Mouse (Mus musculus) kidney, embryonic 16.5 days (tissue): ENCODE measurements around the gene Spem1. TPM values are rescaled to one million over a fixed set of nuclear protein-coding genes. Genes with fewer than 3 reads are reported as not detected.
A peak's percentile ranks its signal among the peaks of the same experiment; 100 is the strongest.
"Not testable (repeated sequence)": the region's sequence is repeated elsewhere in the genome, so short reads cannot be mapped to it uniquely, and the experiment has no call there.

Experiments
- ATAC-seq: fragments of 200-750 bp; cut with Nextera tagmentation; 2 replicates; pipeline ENCODE4 v1.8.0; 2017; ENCODE audit warnings: moderate TSS enrichment; ENCODE audit not compliant: low FRiP score, low TSS enrichment
- H3K27ac ChIP-seq: fragments of 300-500 bp; sonication (generic); 2 replicates; pipeline ENCODE4 v1.5.1; 2014; ENCODE audit warnings: low read length
- H3K27me3 ChIP-seq: fragments of 300-500 bp; sonication (generic); 2 replicates; pipeline ENCODE4 v1.6.1; 2014; ENCODE audit warnings: low read length, control low read depth, mixed read lengths; ENCODE audit not compliant: insufficient read depth
- H3K36me3 ChIP-seq: fragments of 300-500 bp; sonication (generic); 2 replicates; pipeline ENCODE4 v1.6.1; 2014; ENCODE audit warnings: low read length, control low read depth, mixed read lengths; ENCODE audit not compliant: insufficient read depth
- H3K4me1 ChIP-seq: fragments of 300-500 bp; sonication (generic); 2 replicates; pipeline ENCODE4 v1.6.1; 2014; ENCODE audit warnings: low read length, control low read depth, mixed read lengths; ENCODE audit not compliant: insufficient read depth
- H3K4me2 ChIP-seq: fragments of 300-500 bp; sonication (generic); replicated peaks from 2 replicates; pipeline ENCODE4 v1.6.1; 2014; ENCODE audit warnings: low read depth, low read length
- H3K4me3 ChIP-seq: fragments of 300-500 bp; sonication (generic); 2 replicates; pipeline ENCODE4 v1.5.1; 2014; ENCODE audit warnings: mild to moderate bottlenecking, low read length
- H3K9ac ChIP-seq: fragments of 300-500 bp; sonication (generic); replicated peaks from 2 replicates; pipeline ENCODE4 v1.6.1; 2014; ENCODE audit warnings: low read length
- H3K9me3 ChIP-seq: fragments of 300-500 bp; sonication (generic); 2 replicates; pipeline ENCODE4 v1.6.1; 2016; ENCODE audit warnings: low read length, control low read depth
- WGBS: fragments of 180-500 bp; shearing (Covaris S2); extraction: QIAGEN DNeasy Blood & Tissue Kit; methylation state at CpG from one replicate; pipeline ENCODE4 v1.1.7; 2014; 5-methylcytosine and 5-hydroxymethylcytosine counted together
- polyA plus RNA-seq: library from polyadenylated mRNA; unstranded; fragments of >200 nt; fragmentation: Nextera tagmentation; extraction: Ambion mirVana; gene quantifications from 2 replicates; pipeline ENCODE4 v1.2.1, GENCODE M21; 2015

Spem1 gene
- polyA plus RNA-seq, result 0.15 and 0.28 TPM in 2 replicates

DNA sequence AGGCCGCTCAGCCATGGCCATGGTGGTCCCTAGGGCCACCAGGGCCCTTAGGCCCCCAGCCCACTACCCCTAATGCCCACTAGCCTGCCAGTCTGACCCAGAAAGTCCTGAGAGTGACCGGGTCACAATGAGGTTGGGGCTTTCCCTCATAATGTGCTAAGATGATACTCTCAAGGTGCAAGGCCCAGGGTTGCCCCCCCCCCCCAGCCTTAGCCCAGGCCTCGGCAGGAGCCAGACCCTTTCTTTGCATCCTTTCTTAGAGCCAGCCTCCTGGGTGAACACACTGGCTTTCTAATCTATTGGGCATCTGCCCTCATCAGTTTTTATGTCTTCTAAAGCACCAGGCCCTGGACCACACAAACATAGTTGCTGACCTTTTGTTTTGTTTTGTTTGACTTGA is at the start of gene Spem1:
TSS of gene Spem1 (minus strand) at position 101 of the 400 bp plus-strand sequence.
- no peak within 1 kb of the TSS for H3K4me2 ChIP-seq
- no peak within 1 kb of the TSS for H3K4me3 ChIP-seq
- 81% methylated on average over 3 of the region's 3 CpGs for WGBS
- H3K27me3 ChIP-seq, result no peaks in the 10 kb centered on the region
- H3K36me3 ChIP-seq, result peaks cover 16% of the 10 kb centered on the region
- H3K4me1 ChIP-seq, result no peaks in the 10 kb centered on the region
- H3K9me3 ChIP-seq, result peaks cover 9% of the 10 kb centered on the region; the same call in 1 of the 2 replicates
- no peak within 1 kb of the TSS for H3K9ac ChIP-seq
- H3K27ac ChIP-seq, result no peak within 1 kb of the TSS
- no peak for ATAC-seq

DNA sequence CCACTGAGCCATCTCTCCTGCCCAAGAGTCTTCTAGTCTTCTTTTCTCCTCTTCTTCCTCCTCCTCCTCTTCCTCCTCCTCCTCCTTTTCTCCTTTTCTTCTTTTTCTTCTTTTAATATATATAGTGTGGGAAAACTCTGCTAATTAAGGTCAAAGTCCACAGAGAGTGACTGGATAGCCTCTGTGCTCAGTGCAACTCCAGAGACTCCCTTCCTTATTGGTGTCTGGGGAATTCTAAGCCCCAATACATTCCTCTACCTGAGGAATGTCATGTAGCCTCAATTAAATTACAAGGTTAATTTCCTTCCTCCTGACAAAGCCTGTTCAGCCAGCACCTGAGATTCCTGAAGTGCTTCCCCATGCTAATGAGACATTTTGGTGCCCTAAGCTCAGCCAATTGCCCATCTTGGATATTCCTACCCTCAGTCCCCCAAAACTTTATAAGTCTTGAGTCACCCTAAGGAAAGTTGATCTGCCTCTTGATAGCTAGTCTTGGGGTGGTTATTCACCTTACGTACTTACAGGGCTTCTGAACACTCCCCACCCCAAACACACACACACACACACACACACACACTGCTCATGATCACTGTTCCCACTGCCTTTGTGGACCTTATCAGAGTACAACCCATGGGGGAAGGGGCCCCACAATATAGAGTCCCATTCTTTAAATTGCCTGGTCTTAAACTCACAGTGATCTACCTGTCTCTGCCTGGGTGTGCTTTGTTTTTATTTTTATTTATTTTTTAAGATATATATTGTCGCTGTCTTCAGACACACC is 48.5 kb upstream of the Spem1 start:
- H3K9me3 ChIP-seq, result no peaks in the 10 kb centered on the region
- H3K4me1 ChIP-seq, result no peaks in the 10 kb centered on the region
- 91% methylated on average over 2 of the region's 2 CpGs for WGBS
- H3K4me3 ChIP-seq, result no peak overlapping the region
- H3K27ac ChIP-seq, result no peak overlapping the region
- no peak for ATAC-seq
- H3K36me3 ChIP-seq, result no peaks in the 10 kb centered on the region
- no peak overlapping the region for H3K4me2 ChIP-seq
- no peaks in the 10 kb centered on the region for H3K27me3 ChIP-seq
- no peak overlapping the region for H3K9ac ChIP-seq

- Histone ChIP-seq H3K27ac (no peak overlapping the region), H3K9ac (no peak overlapping the region), H3K4me1 (no peaks in the 10 kb centered on the region), H3K4me2 (no peak overlapping the region), H3K27me3 (no peaks in the 10 kb centered on the region), H3K36me3 (no peaks in the 10 kb centered on the region), H3K9me3 (no peaks in the 10 kb centered on the region), H3K4me3 (no peak overlapping the region)
- no peak for ATAC-seq
- 76% methylated on average over 9 of the region's 9 CpGs for WGBS
These were observed 45.4 kb upstream of the Spem1 start for GRCm38 (mm10) chr11:69867335-69867734.

DNA sequence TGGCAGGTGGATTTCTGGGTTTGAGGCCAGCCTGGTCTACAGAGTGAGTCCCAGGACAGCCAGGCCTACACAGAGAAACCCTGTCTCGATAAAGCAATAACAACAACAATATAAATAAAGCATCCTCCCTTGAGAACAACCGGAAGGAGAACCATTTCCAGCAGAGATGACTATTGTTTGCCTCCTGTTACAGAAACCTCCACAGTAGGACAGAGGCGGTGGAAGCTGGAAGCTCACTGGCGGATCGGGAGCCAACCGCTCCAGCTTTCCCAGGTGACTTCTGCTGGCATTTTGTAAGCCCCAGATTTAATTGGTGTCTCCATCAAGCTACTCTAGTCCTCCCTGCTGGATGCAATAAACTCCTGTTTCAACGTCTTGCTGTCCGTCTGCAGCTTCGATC is 43.6 kb upstream of the Spem1 start:
- WGBS, result 81% methylated on average over 9 of the region's 9 CpGs
- Histone ChIP-seq H3K4me2 (no peak overlapping the region), H3K36me3 (no peaks in the 10 kb centered on the region), H3K9ac (no peak overlapping the region), H3K9me3 (no peaks in the 10 kb centered on the region), H3K4me1 (no peaks in the 10 kb centered on the region), H3K27me3 (no peaks in the 10 kb centered on the region), H3K4me3 (no peak overlapping the region), H3K27ac (no peak overlapping the region)
- ATAC-seq, result no peak

DNA sequence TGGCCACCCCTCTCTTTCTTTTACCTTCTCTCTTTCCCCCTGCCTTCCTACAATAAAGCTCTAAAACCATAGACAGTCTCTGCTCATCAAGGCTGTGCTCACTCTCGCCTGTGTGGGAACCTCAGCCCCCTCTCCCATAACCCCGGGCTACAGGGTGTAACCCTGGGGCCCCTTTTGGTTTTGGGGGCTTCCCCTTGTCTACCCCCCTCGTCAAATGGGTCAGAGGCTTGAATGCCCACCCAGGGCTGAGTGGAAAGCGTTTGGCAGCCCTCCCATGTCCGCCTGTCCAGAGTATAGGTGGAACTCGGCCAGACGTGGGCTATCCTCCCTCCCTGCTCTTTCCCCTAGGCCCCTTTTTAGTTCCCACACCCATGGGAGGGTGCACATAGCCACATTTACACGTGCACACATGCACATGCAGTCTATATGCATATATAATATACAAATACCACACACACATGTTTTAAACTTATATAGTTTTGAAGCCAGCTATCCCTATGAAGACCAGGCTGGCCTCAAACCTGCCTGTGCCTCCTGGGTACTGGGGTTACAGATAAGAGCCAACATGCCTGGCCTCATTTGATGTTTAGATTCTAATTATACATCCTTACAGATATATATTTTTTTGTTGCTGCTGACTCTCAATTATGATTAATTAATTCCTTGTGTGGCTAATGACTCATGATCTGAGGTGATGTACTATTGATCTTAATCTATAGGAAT is 42.3 kb upstream of the Spem1 start:
- 31% methylated on average over 8 of the region's 8 CpGs for WGBS
- ATAC-seq, result no peak
- Histone ChIP-seq H3K9ac (no peak overlapping the region), H3K9me3 (no peaks in the 10 kb centered on the region), H3K27me3 (no peaks in the 10 kb centered on the region), H3K4me2 (no peak overlapping the region), H3K4me3 (no peak overlapping the region), H3K36me3 (no peaks in the 10 kb centered on the region), H3K27ac (no peak overlapping the region), H3K4me1 (no peaks in the 10 kb centered on the region)

DNA sequence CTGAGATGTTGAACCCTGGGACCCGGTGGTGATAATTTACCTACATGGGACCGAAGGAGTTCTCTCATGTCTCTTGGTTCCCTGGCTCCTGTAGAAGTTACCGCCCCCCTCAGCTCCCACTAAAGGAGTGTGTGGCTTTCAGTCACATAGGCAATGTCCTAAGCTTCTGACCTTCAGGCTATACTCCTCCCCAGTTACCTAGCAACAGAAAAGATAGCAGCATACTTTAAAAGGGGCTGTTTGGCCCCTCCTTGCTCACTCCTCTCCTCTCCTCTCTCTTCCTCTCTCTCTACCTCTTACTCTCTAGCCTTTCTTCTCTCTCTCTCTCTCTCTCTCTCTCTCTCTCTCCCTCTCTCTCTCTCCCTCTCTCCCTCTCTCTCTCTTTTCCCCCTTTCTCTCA is 41.7 kb upstream of the Spem1 start:
- H3K9ac ChIP-seq, ATAC-seq, H3K4me2 ChIP-seq, H3K9me3 ChIP-seq, H3K27ac ChIP-seq, H3K36me3 ChIP-seq, H3K4me3 ChIP-seq, H3K4me1 ChIP-seq, H3K27me3 ChIP-seq: not testable (repeated sequence)
- WGBS, result 39% methylated on average over 3 of the region's 3 CpGs

GRCm38 (mm10) chr11:69858113-69858998 is 36.4 kb upstream of the Spem1 start, which contains the start of gene Tnk1:
Gene Tnk1, minus strand, starts transcription at chr11:69858730.
- H3K27ac ChIP-seq, result peak within 1 kb of the TSS; percentile 58; the same call in 1 of the 2 replicates

GRCm38 (mm10) chr11:69855347-69855746 is 33.4 kb upstream of the Spem1 start:
- Histone ChIP-seq H3K36me3 (peaks cover 20% of the 10 kb centered on the region), H3K4me1 (peaks cover 4% of the 10 kb centered on the region; the same call in 1 of the 2 replicates), H3K9ac (no peak overlapping the region), H3K4me2 (peak overlapping the region; percentile 29; the same call in 1 of the 2 replicates), H3K27ac (no peak overlapping the region), H3K9me3 (no peaks in the 10 kb centered on the region), H3K27me3 (peaks cover 15% of the 10 kb centered on the region), H3K4me3 (no peak overlapping the region)
- 23% methylated on average over 16 of the region's 16 CpGs for WGBS
- ATAC-seq, result peak; percentile 41; the same call in 1 of the 2 replicates

More at GRCm38 (mm10) chr11:69858113-69858998, 36.4 kb upstream of the Spem1 start, which contains the start of gene Tnk1:
- no peaks in the 10 kb centered on the region for H3K36me3 ChIP-seq
- H3K9ac ChIP-seq, result peak within 1 kb of the TSS; percentile 68
- WGBS, result 18% methylated on average over 30 of the region's 30 CpGs
- peaks cover 4% of the 10 kb centered on the region; the same call in 1 of the 2 replicates for H3K4me1 ChIP-seq
- peak within 1 kb of the TSS; percentile 52 for H3K4me2 ChIP-seq
- H3K4me3 ChIP-seq, result peak within 1 kb of the TSS; percentile 45
- H3K9me3 ChIP-seq, result no peaks in the 10 kb centered on the region
- peak; percentile 59; the same call in 1 of the 2 replicates for ATAC-seq
- peaks cover 15% of the 10 kb centered on the region for H3K27me3 ChIP-seq

- Histone ChIP-seq H3K4me1 (peaks cover 4% of the 10 kb centered on the region; the same call in 1 of the 2 replicates), H3K4me3 (no peak overlapping the region), H3K9ac (no peak overlapping the region), H3K27ac (no peak overlapping the region), H3K9me3 (no peaks in the 10 kb centered on the region), H3K36me3 (peaks cover 26% of the 10 kb centered on the region), H3K27me3 (peaks cover 15% of the 10 kb centered on the region), H3K4me2 (no peak overlapping the region)
- ATAC-seq, result no peak
- 80% methylated on average over 10 of the region's 10 CpGs for WGBS
These were observed 32.7 kb upstream of the Spem1 start for GRCm38 (mm10) chr11:69854680-69855079.
